Mouse (Mus musculus) liver, embryonic 14.5 days (tissue): Measurements from ENCODE around the gene Slc7a5.

ENCODE experiments used
- CTCF ChIP-seq: IDR thresholded peaks from 2 replicates; pipeline ENCODE4 v1.5.1; 2016; ENCODE audit warnings: antibody characterized with exemption, low read depth, control low read depth
- EP300 ChIP-seq: IDR thresholded peaks from 2 replicates; pipeline ENCODE4 v1.6.1; 2016; ENCODE audit warnings: antibody characterized with exemption, low read depth

DNA sequence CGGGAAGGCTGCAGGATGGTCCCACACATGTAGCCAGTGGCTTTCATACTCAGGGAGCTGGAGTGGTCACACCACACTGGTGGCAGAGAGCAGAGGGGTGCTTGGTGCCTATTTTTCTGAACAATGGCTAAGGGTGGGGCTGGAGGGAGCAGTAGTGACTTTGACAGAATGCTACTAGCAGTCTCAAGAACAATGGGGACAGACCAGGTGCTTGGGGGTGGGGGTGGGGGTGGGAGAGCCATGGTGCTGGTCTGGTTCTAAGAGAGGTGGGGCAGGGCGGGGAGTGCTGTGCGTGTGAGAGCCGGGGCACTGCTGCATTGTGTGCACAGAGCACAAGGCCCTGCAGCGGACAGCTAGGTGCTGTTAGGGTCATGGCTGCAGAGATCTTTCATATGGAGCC is 25.6 kb downstream of the Slc7a5 start:
- TF ChIP-seq CTCF (no peak), EP300 (no peak)
